Mouse (Mus musculus): ENCODE data around the gene Tuba1b. TPM values are rescaled to one million over a fixed set of nuclear protein-coding genes. Genes with fewer than 3 reads are reported as not detected.

Gene Tuba1b
- 1,971 and 2,088 TPM in 2 replicates for polyA plus RNA-seq (2014; fragmentation: Nextera tagmentation; extraction: Ambion mirVana)

DNA sequence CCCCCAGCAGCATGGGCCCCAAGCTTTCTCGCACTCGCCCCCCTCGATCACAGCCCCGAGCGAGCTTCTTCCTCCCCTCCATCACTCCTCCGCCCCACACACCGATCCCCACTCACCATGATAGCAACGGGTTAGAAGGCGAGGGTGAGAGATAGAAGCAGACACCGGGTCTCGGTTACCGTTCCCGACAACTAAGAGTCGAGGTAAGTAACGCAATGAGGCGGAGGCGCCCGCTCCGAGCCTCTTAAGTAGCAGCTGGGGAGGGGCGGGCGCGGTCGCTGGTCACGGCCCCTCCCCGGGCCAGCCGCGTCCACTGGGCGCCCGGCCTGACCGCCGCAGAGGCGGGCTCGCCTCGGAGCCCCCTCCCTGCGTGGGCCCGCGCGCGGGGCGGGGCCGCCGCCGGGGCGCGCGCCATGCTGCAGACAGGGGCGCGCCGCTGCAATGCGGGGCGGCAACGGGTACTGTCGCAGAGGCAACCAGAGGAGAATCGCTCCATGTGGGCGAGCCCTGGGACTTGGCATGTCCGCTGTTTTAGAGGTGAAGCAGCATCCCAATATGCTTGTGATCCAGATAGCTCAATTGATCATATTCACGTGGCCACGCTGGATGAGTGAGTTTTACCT, at the start of gene Tuba1b:
Tuba1b (minus strand) TSS at position 349 of the 623 bp plus-strand sequence.
- H3K27me3 ChIP-seq (ENCODE audit: control insufficient read depth, insufficient read depth, low read length), result no peaks in the 10 kb centered on the region
- peak within 1 kb of the TSS; percentile 88 for H3K9ac ChIP-seq (ENCODE audit: low read depth, low read length)
- H3K4me2 ChIP-seq (replicated peaks; ENCODE audit: low read depth, low read length), result peak within 1 kb of the TSS; percentile 95
- H3K9me3 ChIP-seq (ENCODE audit: control insufficient read depth, low read length), result no peaks in the 10 kb centered on the region
- H3K36me3 ChIP-seq (ENCODE audit: control insufficient read depth, insufficient read depth, low read length), result peaks cover 9% of the 10 kb centered on the region
- WGBS, result under 1% methylated on average over 57 of the region's 58 CpGs
- H3K4me1 ChIP-seq (ENCODE audit: control insufficient read depth, insufficient read depth, low read length), result peaks cover 14% of the 10 kb centered on the region
- H3K27ac ChIP-seq (ENCODE audit: low read depth, low read length), result peak within 1 kb of the TSS; percentile 98
- peak; percentile 97 for ATAC-seq (ENCODE audit: low FRiP score, low TSS enrichment)
- peak within 1 kb of the TSS; percentile 82 for H3K4me3 ChIP-seq (ENCODE audit: low read length)

DNA sequence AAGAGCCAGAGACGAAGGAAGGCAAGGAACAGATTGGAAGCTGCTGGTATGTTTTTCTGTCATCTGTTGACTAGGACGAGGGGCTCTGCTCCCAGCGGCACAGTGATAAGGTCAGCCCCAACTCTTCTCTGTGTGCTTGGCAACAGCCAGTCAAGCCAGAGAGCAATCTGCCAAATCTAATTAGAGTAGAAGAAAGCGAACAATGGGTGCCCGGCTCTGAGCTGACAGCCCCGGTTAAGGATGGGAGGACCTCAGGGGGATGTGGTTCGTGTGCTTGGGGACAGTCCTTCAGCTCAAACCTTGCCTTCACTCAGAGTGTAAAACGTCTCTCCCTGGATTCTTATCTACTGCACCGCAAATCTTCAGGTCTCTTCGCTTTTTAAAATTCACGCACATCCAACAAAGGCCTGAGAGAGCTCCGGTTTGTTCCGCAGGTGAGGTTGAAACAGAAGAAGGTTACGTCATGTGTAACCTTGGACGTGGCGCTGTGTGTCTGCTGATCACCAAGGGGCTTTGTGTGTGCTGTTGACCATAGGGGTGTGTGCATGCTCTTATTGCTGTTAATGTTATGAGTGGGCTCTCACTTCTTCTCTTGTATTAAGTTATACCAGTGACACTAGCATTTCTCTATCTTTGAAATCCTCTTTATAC, 49.2 kb upstream of the Tuba1b start:
- H3K27me3 ChIP-seq (ENCODE audit: control insufficient read depth, insufficient read depth, low read length), result no peaks in the 10 kb centered on the region
- no peak for ATAC-seq (ENCODE audit: low FRiP score, low TSS enrichment)
- H3K27ac ChIP-seq (ENCODE audit: low read depth, low read length), result no peak overlapping the region
- H3K9ac ChIP-seq (ENCODE audit: low read depth, low read length), result no peak overlapping the region
- H3K4me1 ChIP-seq (ENCODE audit: control insufficient read depth, insufficient read depth, low read length), result 0 out of 2 replicates have a peak, but pooled peaks cover 2% of the 10 kb centered on the region
- 60% methylated on average over 16 of the region's 16 CpGs for WGBS
- H3K9me3 ChIP-seq (ENCODE audit: control insufficient read depth, low read length), result no peaks in the 10 kb centered on the region
- no peaks in the 10 kb centered on the region for H3K36me3 ChIP-seq (ENCODE audit: control insufficient read depth, insufficient read depth, low read length)
- no peak overlapping the region for H3K4me3 ChIP-seq (ENCODE audit: low read length)
- H3K4me2 ChIP-seq (replicated peaks; ENCODE audit: low read depth, low read length), result no peak overlapping the region

DNA sequence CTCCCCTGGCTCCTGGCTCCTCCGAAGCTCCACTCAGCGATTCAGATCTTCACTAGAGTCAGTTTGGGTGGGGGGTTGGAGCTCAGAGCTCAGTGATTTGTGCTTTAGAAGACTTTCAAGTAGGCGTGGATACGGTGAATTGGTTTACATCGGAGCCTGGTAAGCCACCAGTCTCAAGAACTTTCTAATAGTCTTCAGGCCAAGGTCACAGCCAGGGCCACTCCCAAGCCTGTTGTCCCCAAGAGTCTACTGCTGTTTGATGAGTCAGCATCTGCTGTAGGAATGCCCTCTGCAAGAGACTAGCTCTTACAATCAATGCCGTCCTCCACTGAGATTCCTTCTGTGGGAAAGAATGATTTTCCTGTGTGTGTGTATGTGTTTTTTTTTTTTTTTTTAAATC, 47.7 kb upstream of the Tuba1b start:
- H3K9me3 ChIP-seq (ENCODE audit: control insufficient read depth, low read length), result no peaks in the 10 kb centered on the region
- H3K4me1 ChIP-seq (ENCODE audit: control insufficient read depth, insufficient read depth, low read length), result peaks cover 3% of the 10 kb centered on the region; the same call in 1 of the 2 replicates
- H3K27me3 ChIP-seq (ENCODE audit: control insufficient read depth, insufficient read depth, low read length), result no peaks in the 10 kb centered on the region
- no peak for ATAC-seq (ENCODE audit: low FRiP score, low TSS enrichment)
- H3K27ac ChIP-seq (ENCODE audit: low read depth, low read length), result no peak overlapping the region
- 88% methylated on average over 6 of the region's 6 CpGs for WGBS
- no peak overlapping the region for H3K9ac ChIP-seq (ENCODE audit: low read depth, low read length)
- H3K4me3 ChIP-seq (ENCODE audit: low read length), result no peak overlapping the region
- H3K36me3 ChIP-seq (ENCODE audit: control insufficient read depth, insufficient read depth, low read length), result no peaks in the 10 kb centered on the region
- no peak overlapping the region for H3K4me2 ChIP-seq (replicated peaks; ENCODE audit: low read depth, low read length)

DNA sequence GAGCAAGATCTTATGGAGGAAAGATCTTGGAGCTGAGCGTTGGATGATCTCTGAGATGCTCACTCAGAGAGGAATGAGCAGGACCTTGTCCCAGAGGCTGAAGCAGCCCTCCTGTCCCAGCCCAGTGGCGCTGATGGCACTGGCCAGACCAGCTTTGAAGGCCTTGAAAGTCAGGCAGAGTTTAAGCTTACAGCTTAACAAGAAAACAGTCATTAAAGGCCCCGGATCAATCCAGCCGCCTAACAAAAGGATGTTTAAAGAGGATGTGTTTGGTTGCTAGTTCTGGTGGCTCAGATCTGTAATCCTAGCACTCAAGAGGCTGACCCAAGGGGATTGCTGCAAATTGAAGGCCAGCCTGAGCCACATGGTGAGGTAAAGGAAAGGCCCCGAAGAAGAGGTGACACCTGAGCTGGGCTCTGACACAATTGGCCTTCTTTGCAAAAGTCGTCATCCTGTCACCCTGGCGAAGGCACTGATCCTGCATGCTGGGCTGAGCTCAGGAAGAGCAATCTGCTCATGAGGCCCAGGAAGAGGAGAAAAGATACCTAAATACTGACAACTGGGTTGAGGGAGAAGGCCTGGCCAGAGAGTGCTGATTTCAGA, 45.7 kb upstream of the Tuba1b start:
- Histone ChIP-seq H3K4me1 (ENCODE audit: control insufficient read depth, insufficient read depth, low read length) (peaks cover 3% of the 10 kb centered on the region; the same call in 1 of the 2 replicates), H3K9ac (ENCODE audit: low read depth, low read length) (no peak overlapping the region), H3K27ac (ENCODE audit: low read depth, low read length) (no peak overlapping the region), H3K4me2 (replicated peaks; ENCODE audit: low read depth, low read length) (no peak overlapping the region), H3K36me3 (ENCODE audit: control insufficient read depth, insufficient read depth, low read length) (no peaks in the 10 kb centered on the region), H3K4me3 (ENCODE audit: low read length) (no peak overlapping the region), H3K9me3 (ENCODE audit: control insufficient read depth, low read length) (no peaks in the 10 kb centered on the region), H3K27me3 (ENCODE audit: control insufficient read depth, insufficient read depth, low read length) (no peaks in the 10 kb centered on the region)
- 28% methylated on average over 7 of the region's 7 CpGs for WGBS
- ATAC-seq (ENCODE audit: low FRiP score, low TSS enrichment), result no peak

DNA sequence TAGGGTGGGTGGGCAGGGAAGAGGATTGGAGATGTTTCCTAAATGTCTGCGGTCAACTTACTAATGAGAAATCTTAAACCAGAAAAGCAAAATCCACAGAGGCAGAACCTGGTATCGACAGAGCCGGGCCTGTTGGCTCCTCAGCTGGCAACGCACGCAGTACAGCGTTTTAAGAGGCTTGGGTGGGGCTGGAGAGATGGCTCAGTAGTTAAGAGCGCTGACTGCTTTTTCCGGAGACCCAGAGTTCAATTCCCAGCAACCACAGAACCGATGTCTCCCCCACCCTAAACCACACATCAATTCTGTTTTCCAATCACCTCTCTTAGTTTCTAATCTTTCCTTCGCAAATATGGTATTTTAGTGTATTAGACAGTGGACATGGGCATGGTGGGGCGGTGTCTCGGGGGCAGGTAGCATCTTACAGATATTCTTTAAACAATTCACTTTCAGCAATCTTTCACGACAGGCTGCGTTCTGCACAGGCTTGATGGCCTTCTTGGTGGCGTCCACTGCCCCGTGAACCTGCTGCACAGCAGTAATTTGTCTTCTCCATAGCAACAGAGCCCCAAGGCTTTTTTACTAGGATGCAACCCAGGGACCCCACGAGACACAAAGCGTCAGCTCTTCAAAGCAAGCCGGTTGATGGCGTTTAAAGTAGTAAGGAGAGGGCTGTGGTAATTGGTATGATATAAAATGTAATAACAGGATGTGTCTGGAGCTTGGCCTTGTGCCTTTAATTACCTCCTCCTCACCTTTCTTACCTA, 44.2 kb upstream of the Tuba1b start:
- Histone ChIP-seq H3K27ac (ENCODE audit: low read depth, low read length) (no peak overlapping the region), H3K9me3 (ENCODE audit: control insufficient read depth, low read length) (no peaks in the 10 kb centered on the region), H3K36me3 (ENCODE audit: control insufficient read depth, insufficient read depth, low read length) (no peaks in the 10 kb centered on the region), H3K4me3 (ENCODE audit: low read length) (no peak overlapping the region), H3K27me3 (ENCODE audit: control insufficient read depth, insufficient read depth, low read length) (no peaks in the 10 kb centered on the region), H3K4me2 (replicated peaks; ENCODE audit: low read depth, low read length) (0 out of 2 replicates have a peak overlapping the region, but pooled peaks have one; percentile 19), H3K9ac (ENCODE audit: low read depth, low read length) (no peak overlapping the region), H3K4me1 (ENCODE audit: control insufficient read depth, insufficient read depth, low read length) (peaks cover 3% of the 10 kb centered on the region; the same call in 1 of the 2 replicates)
- WGBS, result 46% methylated on average over 20 of the region's 20 CpGs
- ATAC-seq (ENCODE audit: low FRiP score, low TSS enrichment), result no peak

DNA sequence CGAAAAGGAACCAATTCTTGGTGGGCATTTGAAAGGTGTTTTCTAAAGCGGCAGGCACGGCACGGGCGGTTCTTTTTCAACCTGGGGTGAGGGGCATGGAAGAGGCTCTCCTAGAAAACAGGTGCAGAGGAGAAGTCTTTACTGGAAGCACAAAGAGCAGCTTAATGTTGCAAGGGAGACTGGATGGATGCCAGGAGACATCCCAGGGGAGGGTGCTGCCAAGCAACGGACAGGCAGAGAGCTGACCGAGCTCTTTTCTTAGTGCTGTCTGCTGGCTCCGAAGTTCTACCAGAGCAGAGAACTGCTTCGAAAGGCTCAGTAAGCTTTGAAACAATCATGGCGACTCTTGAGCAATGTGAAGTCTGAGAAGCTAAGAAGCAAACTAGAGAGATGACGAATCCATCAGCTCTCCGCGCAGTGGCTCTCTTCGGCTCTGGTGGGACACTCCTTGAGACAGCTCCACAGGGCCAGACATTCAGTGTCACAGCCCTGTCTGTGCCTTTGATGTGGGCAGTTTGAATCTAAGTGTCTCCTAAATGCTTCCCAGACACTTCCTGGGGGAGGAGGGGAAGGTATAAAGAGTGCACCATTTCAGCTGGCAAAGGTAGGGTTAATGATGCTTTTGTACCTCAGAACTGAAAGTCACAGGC, 43.5 kb upstream of the Tuba1b start:
- no peaks in the 10 kb centered on the region for H3K9me3 ChIP-seq (ENCODE audit: control insufficient read depth, low read length)
- H3K4me3 ChIP-seq (ENCODE audit: low read length), result no peak overlapping the region
- H3K27ac ChIP-seq (ENCODE audit: low read depth, low read length), result no peak overlapping the region
- H3K27me3 ChIP-seq (ENCODE audit: control insufficient read depth, insufficient read depth, low read length), result no peaks in the 10 kb centered on the region
- peak overlapping the region; percentile 19; the same call in 1 of the 2 replicates for H3K4me2 ChIP-seq (replicated peaks; ENCODE audit: low read depth, low read length)
- ATAC-seq (ENCODE audit: low FRiP score, low TSS enrichment), result no peak
- peaks cover 3% of the 10 kb centered on the region; the same call in 1 of the 2 replicates for H3K4me1 ChIP-seq (ENCODE audit: control insufficient read depth, insufficient read depth, low read length)
- 51% methylated on average over 14 of the region's 14 CpGs for WGBS
- no peaks in the 10 kb centered on the region for H3K36me3 ChIP-seq (ENCODE audit: control insufficient read depth, insufficient read depth, low read length)
- H3K9ac ChIP-seq (ENCODE audit: low read depth, low read length), result no peak overlapping the region

DNA sequence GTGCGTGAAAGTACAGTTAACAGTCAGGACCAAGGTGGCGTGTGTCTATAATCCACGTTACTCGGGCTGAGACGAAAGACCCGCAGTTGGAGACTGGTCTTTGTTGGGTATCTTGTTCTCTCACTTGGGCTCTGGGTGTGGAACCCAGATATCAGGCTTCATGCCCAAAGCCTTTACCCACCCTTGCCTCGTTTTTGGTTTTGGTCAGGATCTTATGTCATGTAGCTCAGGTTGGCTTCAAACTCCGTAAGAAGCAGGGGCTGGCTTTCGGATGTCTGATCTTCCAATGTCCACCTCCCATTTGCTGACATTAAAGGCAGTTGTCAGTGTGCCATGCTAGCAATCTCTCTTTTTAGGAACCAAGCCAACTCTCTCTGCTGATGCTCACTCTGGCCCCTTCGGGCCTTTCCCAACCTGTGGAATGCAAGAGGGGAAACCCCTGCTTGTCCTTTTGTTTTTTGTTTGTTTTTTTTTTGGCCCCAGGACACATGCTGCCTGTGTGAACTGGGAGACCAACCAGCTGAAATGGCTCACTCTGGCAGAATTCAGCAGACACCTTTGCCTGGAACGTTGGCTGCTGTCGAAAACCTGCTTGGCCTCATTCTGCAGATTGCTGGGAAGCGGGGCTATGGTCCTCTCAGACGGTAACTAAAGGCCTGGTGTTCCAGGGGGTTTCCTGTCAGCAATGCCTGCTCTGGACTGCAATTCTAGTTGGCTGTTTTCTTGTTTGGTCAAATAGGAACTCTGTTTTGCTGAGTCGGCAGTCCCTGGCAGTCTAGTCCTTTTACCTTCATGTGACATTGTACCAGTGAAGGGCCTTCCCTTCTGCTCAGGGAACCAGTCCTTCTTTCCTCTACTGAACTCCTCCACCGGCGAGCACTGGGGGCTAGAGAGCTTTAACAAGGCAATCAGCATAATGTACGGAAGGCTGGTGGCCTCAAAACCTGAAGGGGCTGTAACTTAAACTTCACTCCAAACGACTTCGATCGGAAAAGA, 42.7 kb upstream of the Tuba1b start:
- peaks cover 3% of the 10 kb centered on the region; the same call in 1 of the 2 replicates for H3K4me1 ChIP-seq (ENCODE audit: control insufficient read depth, insufficient read depth, low read length)
- no peak overlapping the region for H3K27ac ChIP-seq (ENCODE audit: low read depth, low read length)
- H3K9me3 ChIP-seq (ENCODE audit: control insufficient read depth, low read length), result no peaks in the 10 kb centered on the region
- H3K4me2 ChIP-seq (replicated peaks; ENCODE audit: low read depth, low read length), result no peak overlapping the region
- no peaks in the 10 kb centered on the region for H3K27me3 ChIP-seq (ENCODE audit: control insufficient read depth, insufficient read depth, low read length)
- no peak overlapping the region for H3K4me3 ChIP-seq (ENCODE audit: low read length)
- 61% methylated on average over 21 of the region's 21 CpGs for WGBS
- no peaks in the 10 kb centered on the region for H3K36me3 ChIP-seq (ENCODE audit: control insufficient read depth, insufficient read depth, low read length)
- ATAC-seq (ENCODE audit: low FRiP score, low TSS enrichment), result no peak
- H3K9ac ChIP-seq (ENCODE audit: low read depth, low read length), result no peak overlapping the region
